Comparison of ENCODE assay signal across 9 mouse cellular contexts in the genomic region with DNA sequence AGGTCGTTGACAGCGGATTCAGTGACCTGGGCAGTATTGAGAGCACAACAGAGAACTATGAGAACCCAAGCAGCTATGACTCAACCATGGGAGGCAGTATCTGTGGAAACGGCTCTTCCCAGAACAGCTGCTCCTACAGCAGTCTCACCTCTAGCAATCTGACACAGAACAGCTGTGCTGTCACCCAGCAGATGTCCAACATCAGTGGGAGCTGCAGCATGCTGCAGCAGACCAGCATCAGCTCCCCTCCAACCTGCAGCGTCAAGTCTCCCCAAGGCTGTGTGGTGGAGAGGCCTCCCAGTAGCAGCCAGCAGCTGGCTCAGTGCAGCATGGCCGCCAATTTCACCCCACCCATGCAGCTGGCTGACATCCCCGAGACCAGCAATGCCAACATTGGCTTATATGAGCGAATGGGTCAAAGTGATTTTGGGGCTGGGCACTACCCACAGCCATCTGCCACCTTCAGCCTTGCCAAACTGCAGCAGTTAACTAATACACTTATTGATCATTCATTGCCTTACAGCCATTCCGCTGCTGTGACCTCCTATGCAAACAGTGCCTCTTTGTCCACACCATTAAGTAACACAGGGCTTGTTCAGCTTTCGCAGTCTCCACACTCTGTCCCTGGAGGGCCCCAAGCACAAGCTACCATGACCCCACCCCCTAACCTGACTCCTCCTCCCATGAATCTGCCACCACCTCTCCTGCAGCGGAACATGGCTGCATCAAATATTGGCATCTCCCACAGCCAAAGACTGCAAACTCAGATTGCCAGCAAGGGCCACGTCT. TPM values are rescaled to one million over a fixed set of nuclear protein-coding genes. Genes with fewer than 3 reads are reported as not detected.
DNase-seq lines count a peak whose midpoint lies in the region; ATAC-seq lines count a peak whose summit lies in the region.
"Had no signal": no experiment of that assay in that cellular context is flagged by ENCODE, and none has a peak within 500 bp of the region (broad histone marks: within the 10 kb centered on the region; RNA-seq: fewer than 3 reads in every experiment).

No protein-coding gene starts in this region.

- no peak overlapping the region for H3K9ac ChIP-seq in heart, embryonic 15.5 days
- H3K9ac ChIP-seq in lung, embryonic 16.5 days (ENCODE audit: low read length): no peak overlapping the region

- peak; percentile 60 for DNase-seq in kidney, postnatal 10 days
- DNase-seq in kidney, adult 11 months: no peak
- DNase-seq in brain, adult 2 months (ENCODE audit: low read depth, low spot score): peak; percentile 72
- no peak for DNase-seq in frontal cortex, postnatal 25 days (ENCODE audit: low spot score in 2 of 2)
- DNase-seq in ovary, postnatal 10 days (ENCODE audit: low spot score): no peak

- peaks cover 46% of the 10 kb centered on the region for H3K36me3 ChIP-seq in heart, embryonic 15.5 days
- H3K36me3 ChIP-seq in lung, embryonic 16.5 days (ENCODE audit: control insufficient read depth, insufficient read depth, low read length): peaks cover 10% of the 10 kb centered on the region

- 82% methylated on average over 11 of the region's 11 CpGs for WGBS in heart, embryonic 15.5 days
- WGBS in lung, embryonic 16.5 days: 57% methylated on average over 11 of the region's 11 CpGs

- no peak overlapping the region for H3K27ac ChIP-seq in heart, embryonic 15.5 days
- peak overlapping the region; percentile 36; the same call in 1 of the 2 replicates for H3K27ac ChIP-seq in lung, embryonic 16.5 days (ENCODE audit: low read length)

- ATAC-seq in heart, embryonic 15.5 days (replicated peaks; ENCODE audit: insufficient number of reproducible peaks, insufficient read depth, low FRiP score, low read depth): peak; percentile 61; the same call in 1 of the 2 replicates
- ATAC-seq in lung, embryonic 16.5 days (ENCODE audit: low read depth): peak; percentile 96
- ATAC-seq in cerebellum, adult (ENCODE audit: insufficient number of reproducible peaks, low FRiP score, low TSS enrichment): no peak
- ATAC-seq: Patski had no signal

- H3K4me3 ChIP-seq in heart, embryonic 15.5 days: no peak overlapping the region
- no peak overlapping the region for H3K4me3 ChIP-seq in lung, embryonic 16.5 days (ENCODE audit: low read length)

- peaks cover 8% of the 10 kb centered on the region; the same call in 1 of the 2 replicates for H3K4me1 ChIP-seq in heart, embryonic 15.5 days (replicated peaks)
- H3K4me1 ChIP-seq in lung, embryonic 16.5 days (replicated peaks; ENCODE audit: control insufficient read depth, insufficient read depth, low read length): peaks cover 17% of the 10 kb centered on the region; the same call in 1 of the 2 replicates

- no peaks in the 10 kb centered on the region for H3K27me3 ChIP-seq in heart, embryonic 15.5 days
- H3K27me3 ChIP-seq in lung, embryonic 16.5 days (ENCODE audit: control insufficient read depth, insufficient read depth, low read depth, low read length): no peaks in the 10 kb centered on the region
- H3K27me3 ChIP-seq: Patski had no signal

- no peaks in the 10 kb centered on the region for H3K9me3 ChIP-seq in heart, embryonic 15.5 days (replicated peaks)
- H3K9me3 ChIP-seq in lung, embryonic 16.5 days (ENCODE audit: control insufficient read depth, low read length): no peaks in the 10 kb centered on the region

- H3K4me2 ChIP-seq in heart, embryonic 15.5 days: no peak overlapping the region
- H3K4me2 ChIP-seq in lung, embryonic 16.5 days (ENCODE audit: low read depth, low read length): no peak overlapping the region

RNA-seq across cellular contexts. Expression of a gene that starts 44.5 kb away (rescaled TPM):
- 0.14 and 0.32 TPM in 2 replicates for polyA plus RNA-seq in heart, embryonic 15.5 days (2015; fragmentation: Nextera tagmentation; extraction: Ambion mirVana)
- polyA plus RNA-seq in lung, embryonic 16.5 days (2015; fragmentation: Nextera tagmentation; extraction: Ambion mirVana): not detected in 2 replicates
- polyA plus RNA-seq: Patski had no signal

Comparison
In these comparisons a context has a peak if more than half of its experiments do, and no peak if none do; other contexts are left out.
1. DNase-seq: peak in kidney, postnatal 10 days (single experiment) and brain, adult 2 months (single experiment); none in kidney, adult 11 months (single experiment), frontal cortex, postnatal 25 days (0 of 2) and ovary, postnatal 10 days (single experiment).